In genomic region chr5:31297047-31297757, GRCm38 (mm10) we compare ENCODE assay signal across 10 mouse cellular contexts. TPM values are rescaled to one million over a fixed set of nuclear protein-coding genes. Genes with fewer than 3 reads are reported as not detected.
DNase-seq lines count a peak whose midpoint lies in the region; ATAC-seq and TF ChIP-seq lines count a peak whose summit lies in the region.
"Had no signal": no experiment of that assay in that cellular context is flagged by ENCODE, and none has a peak within 500 bp of the region (broad histone marks: within the 10 kb centered on the region; RNA-seq: fewer than 3 reads in every experiment).

Gckr (plus strand) TSS chr5:31297443.

- peaks cover 21% of the 10 kb centered on the region for H3K4me1 ChIP-seq in heart, embryonic 15.5 days (replicated peaks)
- peaks cover 7% of the 10 kb centered on the region for H3K4me1 ChIP-seq in forebrain, embryonic 14.5 days (ENCODE audit: control insufficient read depth, insufficient read depth, low read length)
- peaks cover 9% of the 10 kb centered on the region for H3K4me1 ChIP-seq in limb, embryonic 14.5 days (ENCODE audit: control insufficient read depth, insufficient read depth, low read length)
- peaks cover 21% of the 10 kb centered on the region for H3K4me1 ChIP-seq in neural tube, embryonic 13.5 days (replicated peaks)

- no peaks in the 10 kb centered on the region for H3K36me3 ChIP-seq in heart, embryonic 15.5 days
- H3K36me3 ChIP-seq in forebrain, embryonic 14.5 days (ENCODE audit: control insufficient read depth, insufficient read depth, low read length): peaks cover 17% of the 10 kb centered on the region
- H3K36me3 ChIP-seq in limb, embryonic 14.5 days (ENCODE audit: control insufficient read depth, insufficient read depth, low read length): peaks cover 19% of the 10 kb centered on the region
- peaks cover 20% of the 10 kb centered on the region for H3K36me3 ChIP-seq in neural tube, embryonic 13.5 days

- H3K9ac ChIP-seq in heart, embryonic 15.5 days: no peak within 1 kb of the TSS
- H3K9ac ChIP-seq in forebrain, embryonic 14.5 days (ENCODE audit: low read length): no peak within 1 kb of the TSS; the same call in 1 of the 2 replicates
- 0 out of 2 replicates have a peak within 1 kb of the TSS, but pooled peaks have one; percentile 92 for H3K9ac ChIP-seq in limb, embryonic 14.5 days (ENCODE audit: low read depth, low read length, severe bottlenecking)
- peak within 1 kb of the TSS; percentile 92; the same call in 1 of the 2 replicates for H3K9ac ChIP-seq in neural tube, embryonic 13.5 days

- no peak for ATAC-seq in heart, embryonic 15.5 days (replicated peaks; ENCODE audit: insufficient number of reproducible peaks, insufficient read depth, low FRiP score, low read depth)
- ATAC-seq in forebrain, embryonic 14.5 days: no peak
- no peak for ATAC-seq in limb, embryonic 14.5 days (ENCODE audit: low FRiP score, low read depth)
- ATAC-seq in neural tube, embryonic 13.5 days (ENCODE audit: low read depth): no peak

- no peak within 1 kb of the TSS for H3K4me3 ChIP-seq in heart, embryonic 15.5 days
- H3K4me3 ChIP-seq in forebrain, embryonic 14.5 days (ENCODE audit: low read depth, low read length): peak within 1 kb of the TSS; percentile 88; the same call in 1 of the 2 replicates
- H3K4me3 ChIP-seq in limb, embryonic 14.5 days (replicated peaks; ENCODE audit: low read length): peak within 1 kb of the TSS; percentile 93; the same call in 1 of the 2 replicates
- peak within 1 kb of the TSS; percentile 69 for H3K4me3 ChIP-seq in neural tube, embryonic 13.5 days

- H3K27me3 ChIP-seq in heart, embryonic 15.5 days: no peaks in the 10 kb centered on the region
- no peaks in the 10 kb centered on the region for H3K27me3 ChIP-seq in forebrain, embryonic 14.5 days (replicated peaks; ENCODE audit: control insufficient read depth, insufficient read depth, low read length)
- H3K27me3 ChIP-seq in limb, embryonic 14.5 days (ENCODE audit: control insufficient read depth, insufficient read depth, low read length): no peaks in the 10 kb centered on the region
- no peaks in the 10 kb centered on the region for H3K27me3 ChIP-seq in neural tube, embryonic 13.5 days

- intact Hi-C loops in heart, postnatal 14 days (cut with DNase I): loop anchor here (10.0 kb wide), 1 partner anchor 158 kb away; the partner anchor contains the start of gene Zfp512

- peak within 1 kb of the TSS; percentile 97; the same call in 1 of the 2 replicates for H3K4me2 ChIP-seq in heart, embryonic 15.5 days
- H3K4me2 ChIP-seq in forebrain, embryonic 14.5 days (ENCODE audit: low read length): peak within 1 kb of the TSS; percentile 72
- peak within 1 kb of the TSS; percentile 87 for H3K4me2 ChIP-seq in limb, embryonic 14.5 days (replicated peaks; ENCODE audit: low read depth, low read length, severe bottlenecking)
- peak within 1 kb of the TSS; percentile 85 for H3K4me2 ChIP-seq in neural tube, embryonic 13.5 days

- no peak within 1 kb of the TSS for H3K27ac ChIP-seq in heart, embryonic 15.5 days
- H3K27ac ChIP-seq in forebrain, embryonic 14.5 days (ENCODE audit: low read depth, low read length): no peak within 1 kb of the TSS
- no peak within 1 kb of the TSS for H3K27ac ChIP-seq in limb, embryonic 14.5 days (replicated peaks; ENCODE audit: low read depth, low read length)
- H3K27ac ChIP-seq in neural tube, embryonic 13.5 days (replicated peaks): no peak within 1 kb of the TSS; the same call in 1 of the 2 replicates

- no peak for DNase-seq in heart, postnatal 14 days
- no peak for DNase-seq in forebrain, embryonic 14.5 days (ENCODE audit: low spot score)
- DNase-seq in limb, embryonic 14.5 days (ENCODE audit: low spot score): no peak
- no peak for DNase-seq in urinary bladder, adult 2 months (ENCODE audit: low spot score)
- no peak for DNase-seq in layer of hippocampus, adult 11-12 months (ENCODE audit: low spot score)
- DNase-seq in thymus, postnatal 36 days: no peak
- DNase-seq: cerebellum, postnatal 36 days; lung, postnatal 14 days had no signal

- no peaks in the 10 kb centered on the region for H3K9me3 ChIP-seq in heart, embryonic 15.5 days (replicated peaks)
- no peaks in the 10 kb centered on the region for H3K9me3 ChIP-seq in forebrain, embryonic 14.5 days (replicated peaks; ENCODE audit: control insufficient read depth, low read length)
- H3K9me3 ChIP-seq in limb, embryonic 14.5 days (ENCODE audit: control insufficient read depth, low read length): no peaks in the 10 kb centered on the region
- H3K9me3 ChIP-seq in neural tube, embryonic 13.5 days: no peaks in the 10 kb centered on the region

- no peak for TF ChIP-seq POLR2A in limb, embryonic 14.5 days (IDR thresholded peaks at IDR 0.05; ENCODE audit: borderline replicate concordance, extremely low read depth, insufficient read depth, insufficient read length)

- 44% methylated on average over 13 of the region's 13 CpGs for WGBS in heart, embryonic 15.5 days
- 80% methylated on average over 13 of the region's 13 CpGs for WGBS in forebrain, embryonic 14.5 days
- WGBS in limb, embryonic 14.5 days: 80% methylated on average over 13 of the region's 13 CpGs
- 82% methylated on average over 13 of the region's 13 CpGs for WGBS in neural tube, embryonic 13.5 days

RNA-seq across cellular contexts. Expression of gene Gckr, which starts in this region (rescaled TPM):
- polyA plus RNA-seq in heart, embryonic 15.5 days (2015; fragmentation: Nextera tagmentation; extraction: Ambion mirVana): 0.09 and 0.30 TPM in 2 replicates
- total RNA-seq in heart, postnatal 14 days (2021): not detected
- polyA plus RNA-seq in forebrain, embryonic 14.5 days (2014; fragmentation: Nextera tagmentation; extraction: Ambion mirVana): not detected in 2 replicates
- 0.47 and 1.2 TPM in 2 replicates for polyA plus RNA-seq in limb, embryonic 14.5 days (2012; rRNA removed)
- polyA plus RNA-seq in limb, embryonic 14.5 days (2014; fragmentation: Nextera tagmentation; extraction: Ambion mirVana): 0.36 TPM in 1 of 2 replicates, not detected in the other
- 0.27 TPM in 1 of 2 replicates, not detected in the other for polyA plus RNA-seq in neural tube, embryonic 13.5 days (2015; fragmentation: Nextera tagmentation; extraction: Ambion mirVana)
- polyA plus RNA-seq in urinary bladder, adult 2 months (2012; rRNA removed): 0.29 and 0.39 TPM in 2 replicates

Comparison
In these comparisons a context has a peak if more than half of its experiments do, and no peak if none do; other contexts are left out.
1. H3K9ac ChIP-seq: peak in limb, embryonic 14.5 days (single experiment) and neural tube, embryonic 13.5 days (single experiment); none in heart, embryonic 15.5 days (single experiment) and forebrain, embryonic 14.5 days (single experiment).
2. Peak in every context shown above with its lines, with median percentiles within 50 percentile points of each other: H3K4me2 ChIP-seq.